Mouse (Mus musculus) induced T-regulatory cell, adult 2 months (primary cell): ENCODE results near the gene Cbln1.

Experiments used
- DNase-seq: peaks from one replicate; pipeline ENCODE4 v3.0.0-alpha.2; 2012; ENCODE audit warnings: low read depth

Gene Cbln1

GRCm38 (mm10) chr8:87472271-87473236, at the start of gene Cbln1:
Gene Cbln1 (minus strand): TSS chr8:87472609.
- peak; percentile 50 for DNase-seq

GRCm38 (mm10) chr8:87517132-87517531, 44.7 kb upstream of the Cbln1 start:
- no peak for DNase-seq

- DNase-seq: no peak
These were observed 41.4 kb upstream of the Cbln1 start for GRCm38 (mm10) chr8:87513796-87514195.

- DNase-seq: no peak
These were observed 40.9 kb upstream of the Cbln1 start for GRCm38 (mm10) chr8:87513350-87513749.

GRCm38 (mm10) chr8:87512636-87513035, 40.2 kb upstream of the Cbln1 start:
- DNase-seq: no peak

- no peak for DNase-seq
These were observed 34.6 kb upstream of the Cbln1 start for GRCm38 (mm10) chr8:87507046-87507445.

GRCm38 (mm10) chr8:87504441-87504840, 32.0 kb upstream of the Cbln1 start:
- DNase-seq: no peak

GRCm38 (mm10) chr8:87502684-87503083, 30.3 kb upstream of the Cbln1 start:
- DNase-seq: no peak

GRCm38 (mm10) chr8:87497641-87498040, 25.2 kb upstream of the Cbln1 start:
- no peak for DNase-seq

GRCm38 (mm10) chr8:87496511-87496910, 24.1 kb upstream of the Cbln1 start:
- no peak for DNase-seq

- no peak for DNase-seq
These were observed 22.5 kb upstream of the Cbln1 start for GRCm38 (mm10) chr8:87494862-87495261.

- no peak for DNase-seq
These were observed 17.5 kb upstream of the Cbln1 start for GRCm38 (mm10) chr8:87489841-87490415.

GRCm38 (mm10) chr8:87481396-87481795, 9.0 kb upstream of the Cbln1 start:
- DNase-seq: no peak

GRCm38 (mm10) chr8:87478221-87478620, 5.8 kb upstream of the Cbln1 start:
- DNase-seq: no peak

GRCm38 (mm10) chr8:87477102-87477645, 4.8 kb upstream of the Cbln1 start:
- no peak for DNase-seq

- DNase-seq: no peak
These were observed 3.1 kb upstream of the Cbln1 start for GRCm38 (mm10) chr8:87475551-87475950.

- DNase-seq: no peak
These were observed 2.0 kb upstream of the Cbln1 start for GRCm38 (mm10) chr8:87474379-87474778.

GRCm38 (mm10) chr8:87473940-87474339, 1.5 kb upstream of the Cbln1 start:
- no peak for DNase-seq

- no peak for DNase-seq
These were observed 905 bp upstream of the Cbln1 start for GRCm38 (mm10) chr8:87473314-87473713.

- DNase-seq: peak; percentile 0
These were observed 672 bp downstream of the Cbln1 start for GRCm38 (mm10) chr8:87471603-87472270.

- DNase-seq: peak; percentile 2
These were observed 1.4 kb downstream of the Cbln1 start for GRCm38 (mm10) chr8:87470834-87471602.
